Mouse (Mus musculus) lung, postnatal 0 days (tissue): Measurements from ENCODE around the gene Zfp341. TPM values are rescaled to one million over a fixed set of nuclear protein-coding genes. Genes with fewer than 3 reads are reported as not detected.
A peak's percentile ranks its signal among the peaks of the same experiment; 100 is the strongest.

Experiments used
- ATAC-seq: fragments of 200-750 bp; cut with Nextera tagmentation; 2 replicates; pipeline ENCODE4 v1.8.0; 2017; ENCODE audit warnings: moderate library complexity
- DNase-seq: peaks from one replicate; pipeline ENCODE4 v3.0.0-alpha.2; 2016; ENCODE audit warnings: low spot score
- H3K27ac ChIP-seq: fragments of 300-500 bp; sonication (generic); 2 replicates; pipeline ENCODE4 v1.5.1; 2014; ENCODE audit warnings: antibody characterized with exemption, mild to moderate bottlenecking, low read length, mixed read lengths
- H3K27me3 ChIP-seq: fragments of 300-500 bp; sonication (generic); replicated peaks from 2 replicates; pipeline ENCODE4 v1.6.1; 2014; ENCODE audit warnings: low read length, mixed read lengths; ENCODE audit not compliant: insufficient read depth
- H3K36me3 ChIP-seq: fragments of 300-500 bp; sonication (generic); 2 replicates; pipeline ENCODE4 v1.6.1; 2014; ENCODE audit warnings: low read length, mixed read lengths; ENCODE audit not compliant: insufficient read depth
- H3K4me1 ChIP-seq: fragments of 300-500 bp; sonication (generic); 2 replicates; pipeline ENCODE4 v1.6.1; 2014; ENCODE audit warnings: antibody characterized with exemption, low read depth, low read length, mixed read lengths; ENCODE audit not compliant: insufficient read depth
- H3K4me2 ChIP-seq: fragments of 300-500 bp; sonication (generic); replicated peaks from 2 replicates; pipeline ENCODE4 v1.6.1; 2014; ENCODE audit warnings: low read depth, mild to moderate bottlenecking, low read length, moderate library complexity, mixed read lengths
- H3K4me3 ChIP-seq: fragments of 300-500 bp; sonication (generic); 2 replicates; pipeline ENCODE4 v1.5.1; 2014; ENCODE audit warnings: low read depth, low read length
- H3K9ac ChIP-seq: fragments of 300-500 bp; sonication (generic); replicated peaks from 2 replicates; pipeline ENCODE4 v1.6.1; 2014; ENCODE audit warnings: low read depth, mild to moderate bottlenecking
- H3K9me3 ChIP-seq: fragments of 300-500 bp; sonication (generic); 2 replicates; pipeline ENCODE4 v1.6.1; 2016; ENCODE audit warnings: low read length, mixed read lengths
- CTCF ChIP-seq: IDR thresholded peaks from 2 replicates; pipeline ENCODE4 v1.5.1; 2016; ENCODE audit warnings: antibody characterized with exemption, mild to moderate bottlenecking
- EP300 ChIP-seq: IDR thresholded peaks from 2 replicates; pipeline ENCODE4 v1.6.1; 2016; ENCODE audit warnings: antibody characterized with exemption, mild to moderate bottlenecking, control low read depth
- WGBS: fragments of 180-500 bp; shearing (Covaris S2); extraction: QIAGEN DNeasy Blood & Tissue Kit; methylation state at CpG from one replicate; pipeline ENCODE4 v1.1.7; 2014; 5-methylcytosine and 5-hydroxymethylcytosine counted together
- polyA plus RNA-seq: library from polyadenylated mRNA; unstranded; fragments of >200 nt; fragmentation: Nextera tagmentation; extraction: Ambion mirVana; gene quantifications from 2 replicates; pipeline ENCODE4 v1.2.1, GENCODE M21; 2015

Gene Zfp341
- polyA plus RNA-seq, 1 experiment from 2014 or later = 0.76 TPM

GRCm38 (mm10) chr2:154635826-154636225 is 22.7 kb downstream of the Zfp341 start:
- Histone ChIP-seq H3K4me3 (no peak overlapping the region), H3K27ac (no peak overlapping the region), H3K27me3 (no peaks in the 10 kb centered on the region), H3K9ac (no peak overlapping the region), H3K36me3 (peaks cover 11% of the 10 kb centered on the region; the same call in 1 of the 2 replicates), H3K4me1 (no peaks in the 10 kb centered on the region), H3K4me2 (no peak overlapping the region), H3K9me3 (peaks cover 3% of the 10 kb centered on the region; the same call in 1 of the 2 replicates)
- no peak for DNase-seq
- 100% methylated on average over 2 of the region's 2 CpGs for WGBS
- no peak for TF ChIP-seq EP300
- ATAC-seq = no peak

- H3K4me2 ChIP-seq = no peak overlapping the region
- no peak for ATAC-seq
- no peaks in the 10 kb centered on the region for H3K27me3 ChIP-seq
- H3K27ac ChIP-seq = no peak overlapping the region
- H3K4me1 ChIP-seq = no peaks in the 10 kb centered on the region
- H3K36me3 ChIP-seq = peaks cover 11% of the 10 kb centered on the region; the same call in 1 of the 2 replicates
- TF ChIP-seq EP300 (no peak), CTCF (peak; percentile 20; the same call in 1 of the 2 replicates)
- 98% methylated on average over 3 of the region's 3 CpGs for WGBS
- no peak overlapping the region for H3K9ac ChIP-seq
- H3K4me3 ChIP-seq = no peak overlapping the region
- DNase-seq = no peak
- peaks cover 3% of the 10 kb centered on the region; the same call in 1 of the 2 replicates for H3K9me3 ChIP-seq
Observed at GRCm38 (mm10) chr2:154638521-154638920, 25.4 kb downstream of the Zfp341 start.

GRCm38 (mm10) chr2:154639115-154639514 is 26.0 kb downstream of the Zfp341 start:
- H3K36me3 ChIP-seq = peaks cover 11% of the 10 kb centered on the region; the same call in 1 of the 2 replicates
- WGBS = 91% methylated on average over 4 of the region's 4 CpGs
- no peak overlapping the region for H3K4me3 ChIP-seq
- DNase-seq = no peak
- peaks cover 3% of the 10 kb centered on the region; the same call in 1 of the 2 replicates for H3K9me3 ChIP-seq
- no peaks in the 10 kb centered on the region for H3K27me3 ChIP-seq
- H3K4me1 ChIP-seq = no peaks in the 10 kb centered on the region
- TF ChIP-seq CTCF (no peak), EP300 (no peak)
- ATAC-seq = no peak
- H3K4me2 ChIP-seq = no peak overlapping the region
- no peak overlapping the region for H3K27ac ChIP-seq
- no peak overlapping the region for H3K9ac ChIP-seq

GRCm38 (mm10) chr2:154641176-154641575 is 28.1 kb downstream of the Zfp341 start:
- H3K36me3 ChIP-seq = peaks cover 8% of the 10 kb centered on the region; the same call in 1 of the 2 replicates
- H3K27me3 ChIP-seq = no peaks in the 10 kb centered on the region
- H3K9me3 ChIP-seq = peaks cover 3% of the 10 kb centered on the region; the same call in 1 of the 2 replicates
- ATAC-seq (peak; percentile 88), DNase-seq (peak; percentile 84)
- H3K9ac ChIP-seq = no peak overlapping the region
- WGBS = 50% methylated on average over 8 of the region's 8 CpGs
- H3K4me2 ChIP-seq = no peak overlapping the region
- no peak for TF ChIP-seq EP300
- TF ChIP-seq CTCF = no peak
- H3K27ac ChIP-seq = peak overlapping the region; percentile 57
- H3K4me3 ChIP-seq = no peak overlapping the region
- H3K4me1 ChIP-seq = no peaks in the 10 kb centered on the region

GRCm38 (mm10) chr2:154642005-154642459 is 28.9 kb downstream of the Zfp341 start:
- 70% methylated on average over 9 of the region's 9 CpGs for WGBS
- Histone ChIP-seq H3K4me3 (no peak overlapping the region), H3K9me3 (peaks cover 3% of the 10 kb centered on the region; the same call in 1 of the 2 replicates), H3K27ac (no peak overlapping the region; the same call in 1 of the 2 replicates), H3K4me2 (no peak overlapping the region), H3K9ac (no peak overlapping the region), H3K4me1 (no peaks in the 10 kb centered on the region), H3K36me3 (peaks cover 8% of the 10 kb centered on the region; the same call in 1 of the 2 replicates), H3K27me3 (no peaks in the 10 kb centered on the region)
- DNase-seq = peak; percentile 59
- ATAC-seq = peak; percentile 49
- TF ChIP-seq CTCF (no peak), EP300 (no peak)

GRCm38 (mm10) chr2:154642712-154643385 is 29.8 kb downstream of the Zfp341 start:
- Histone ChIP-seq H3K4me1 (no peaks in the 10 kb centered on the region), H3K27me3 (no peaks in the 10 kb centered on the region), H3K36me3 (peaks cover 7% of the 10 kb centered on the region; the same call in 1 of the 2 replicates), H3K4me3 (no peak overlapping the region), H3K27ac (no peak overlapping the region; the same call in 1 of the 2 replicates), H3K9ac (no peak overlapping the region), H3K4me2 (no peak overlapping the region), H3K9me3 (peaks cover 3% of the 10 kb centered on the region; the same call in 1 of the 2 replicates)
- 72% methylated on average over 6 of the region's 6 CpGs for WGBS
- no peak for TF ChIP-seq EP300
- TF ChIP-seq CTCF = peak; percentile 28
- DNase-seq = no peak
- no peak for ATAC-seq
